Mouse (Mus musculus) G1E (cell line): ENCODE measurements at regions not wholly inside any gene's neighbourhood (a gene's known extent, or its start where the extent isn't known, plus 50 kb on each side); places are given as distances from the start of the nearest gene placed in this dataset.

Source experiments
- CTCF ChIP-seq: IDR thresholded peaks from 2 replicates; pipeline ENCODE4 v1.5.1; 2012; ENCODE audit warnings: low read depth, low read length, inconsistent platforms, mixed read lengths
- GATA1 ChIP-seq: IDR thresholded peaks from 2 replicates; pipeline ENCODE4 v1.6.1; 2012; ENCODE audit warnings: borderline replicate concordance, low read length, inconsistent platforms, mixed read lengths
- POLR2AphosphoS5 ChIP-seq: IDR thresholded peaks from 2 replicates; pipeline ENCODE4 v1.6.1; 2012; ENCODE audit warnings: low read depth, low read length, inconsistent platforms; ENCODE audit not compliant: insufficient replicate concordance
- TAL1 ChIP-seq: conservative IDR thresholded peaks from 2 replicates; pipeline ENCODE4 v1.6.1; 2012; ENCODE audit warnings: low read depth, low read length, inconsistent platforms, mixed read lengths

- TF ChIP-seq CTCF (no peak), TAL1 (no peak), POLR2AphosphoS5 (no peak), GATA1 (no peak)
Observed at GRCm38 (mm10) chr10:105652475-105652874, 78.2 kb upstream of the Tmtc2 start.
